Mouse (Mus musculus) c-Kit-positive CD71-positive TER-119-negative erythroid progenitor cells, embryonic 14.5 days (primary cell): Measurements from ENCODE around the gene Arl3.

Experiments used
- DNase-seq: peaks from one replicate; pipeline ENCODE4 v3.0.0-alpha.2; 2013; ENCODE audit warnings: low read depth

The Arl3 gene

DNA sequence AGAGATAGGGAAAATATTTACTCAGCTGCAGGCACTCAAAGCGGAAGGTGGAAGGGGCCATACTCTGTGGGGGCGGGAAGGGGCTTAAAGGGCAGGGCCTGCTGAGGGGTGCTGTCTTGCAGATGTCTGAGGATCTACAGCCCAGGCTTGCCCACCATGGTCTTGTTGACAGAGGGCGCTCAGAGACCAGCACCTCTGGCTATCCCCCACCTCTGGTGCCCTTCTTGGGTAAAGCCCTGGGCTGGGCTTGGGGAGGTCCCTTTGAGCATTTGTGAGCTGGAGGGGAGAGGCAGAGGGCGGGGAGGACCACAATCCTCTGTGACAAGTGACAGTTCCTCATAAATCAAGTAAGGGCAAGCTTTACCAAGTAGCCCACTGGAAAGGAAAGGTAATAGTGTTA is 39.9 kb downstream of the Arl3 start:
- no peak for DNase-seq

DNA sequence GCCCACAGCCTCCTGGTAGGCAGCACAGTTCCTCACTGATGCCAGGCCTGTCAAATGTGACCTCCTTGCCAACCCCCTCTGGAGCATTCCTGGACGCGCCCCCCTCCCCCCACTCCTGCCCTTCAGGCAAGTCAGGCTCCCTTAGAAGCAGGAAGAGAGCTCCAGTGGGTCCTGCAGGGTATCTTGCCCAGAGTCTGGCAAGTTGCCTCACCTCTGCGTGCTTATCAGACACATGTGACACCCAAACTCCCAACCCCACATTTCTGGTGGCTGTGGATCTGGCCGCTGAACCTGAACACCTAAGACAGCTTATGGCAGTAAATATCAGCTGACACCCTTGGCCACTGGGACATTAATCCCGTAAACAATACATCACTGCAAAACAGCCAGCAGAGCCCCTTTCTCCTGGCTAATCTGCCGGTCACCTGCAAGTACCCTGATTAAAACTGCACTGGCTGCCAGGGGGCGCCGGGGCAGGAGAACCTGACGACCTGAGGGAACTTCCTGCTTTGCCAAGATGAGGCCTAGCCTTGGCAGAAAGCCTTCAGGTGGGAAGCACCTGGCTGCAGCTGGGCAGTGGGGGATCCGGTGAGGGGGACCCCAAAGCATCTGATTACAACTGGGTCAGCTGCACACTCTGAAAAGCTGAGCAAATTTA is 40.8 kb downstream of the Arl3 start:
- no peak for DNase-seq

DNA sequence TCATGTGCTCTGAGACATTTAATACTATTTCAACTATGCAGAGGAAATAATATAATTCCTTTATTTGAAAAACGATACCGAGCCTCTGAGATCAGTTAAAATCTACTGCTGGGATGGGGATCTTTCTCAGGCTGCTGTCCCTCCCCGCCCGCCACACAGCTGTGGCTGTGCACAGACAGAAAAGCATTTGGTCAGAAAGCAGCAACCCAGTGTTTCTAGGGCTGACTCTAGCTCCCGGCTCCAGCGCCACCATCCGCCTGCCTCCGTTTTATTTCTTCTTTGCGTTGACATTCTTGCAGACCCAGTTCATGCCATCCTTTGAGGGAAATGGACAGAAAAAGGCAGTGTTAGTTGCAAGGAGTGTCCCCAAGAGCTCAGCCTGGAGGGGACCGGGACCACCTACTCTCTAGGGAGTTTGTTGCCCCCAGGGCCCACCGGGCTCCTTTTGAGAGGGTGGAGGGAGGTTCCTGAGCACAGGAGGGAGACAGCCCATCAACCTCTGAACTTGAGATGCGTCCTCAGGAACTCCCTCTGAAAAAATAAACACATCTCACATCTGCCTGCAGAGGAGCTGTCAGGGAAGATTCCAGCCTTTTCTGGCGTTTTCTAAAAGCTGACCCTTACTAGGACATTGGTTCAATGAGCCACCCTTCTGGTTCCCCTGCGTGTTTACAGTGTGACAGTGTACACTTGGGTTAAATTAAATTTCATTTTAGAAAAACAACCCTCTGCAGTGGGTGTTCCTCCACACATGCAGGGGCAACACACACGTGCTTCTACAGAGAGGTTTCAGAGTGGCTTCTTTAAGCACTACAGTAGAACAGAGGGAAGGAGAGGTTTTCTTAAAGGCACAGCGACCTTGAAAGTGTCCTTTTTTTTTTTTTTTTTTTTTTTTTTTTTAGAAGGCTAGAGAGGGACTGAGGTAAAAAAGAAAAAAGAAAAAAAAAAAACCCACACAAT is 41.6 kb downstream of the Arl3 start:
- DNase-seq, result no peak

DNA sequence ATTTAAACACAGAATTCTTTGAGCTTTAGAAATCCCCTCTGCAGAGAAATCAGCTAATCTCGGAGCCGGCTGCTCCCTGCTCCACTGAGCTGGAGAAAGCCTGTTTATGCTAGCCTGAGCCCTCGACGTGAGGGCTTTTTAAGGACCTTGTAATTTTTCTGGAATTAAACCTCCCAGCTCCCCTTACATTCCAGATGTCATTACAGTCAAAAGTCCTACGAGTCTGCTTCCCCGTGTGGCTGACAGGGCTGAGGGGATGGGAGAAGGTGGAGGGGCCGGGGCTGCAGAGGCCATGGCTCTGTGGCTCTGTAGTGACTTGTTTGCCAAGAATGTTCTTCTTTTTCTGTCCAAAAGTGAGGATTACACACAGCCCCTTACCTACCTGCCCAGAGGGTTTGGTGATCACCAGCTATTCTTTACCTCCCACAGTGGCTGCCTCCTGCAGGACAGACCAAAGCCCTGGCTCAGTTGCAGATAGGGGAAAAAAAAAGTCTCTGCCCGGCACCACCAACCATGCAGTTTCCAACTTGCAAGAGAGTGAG is 42.5 kb downstream of the Arl3 start:
- DNase-seq, result no peak

DNA sequence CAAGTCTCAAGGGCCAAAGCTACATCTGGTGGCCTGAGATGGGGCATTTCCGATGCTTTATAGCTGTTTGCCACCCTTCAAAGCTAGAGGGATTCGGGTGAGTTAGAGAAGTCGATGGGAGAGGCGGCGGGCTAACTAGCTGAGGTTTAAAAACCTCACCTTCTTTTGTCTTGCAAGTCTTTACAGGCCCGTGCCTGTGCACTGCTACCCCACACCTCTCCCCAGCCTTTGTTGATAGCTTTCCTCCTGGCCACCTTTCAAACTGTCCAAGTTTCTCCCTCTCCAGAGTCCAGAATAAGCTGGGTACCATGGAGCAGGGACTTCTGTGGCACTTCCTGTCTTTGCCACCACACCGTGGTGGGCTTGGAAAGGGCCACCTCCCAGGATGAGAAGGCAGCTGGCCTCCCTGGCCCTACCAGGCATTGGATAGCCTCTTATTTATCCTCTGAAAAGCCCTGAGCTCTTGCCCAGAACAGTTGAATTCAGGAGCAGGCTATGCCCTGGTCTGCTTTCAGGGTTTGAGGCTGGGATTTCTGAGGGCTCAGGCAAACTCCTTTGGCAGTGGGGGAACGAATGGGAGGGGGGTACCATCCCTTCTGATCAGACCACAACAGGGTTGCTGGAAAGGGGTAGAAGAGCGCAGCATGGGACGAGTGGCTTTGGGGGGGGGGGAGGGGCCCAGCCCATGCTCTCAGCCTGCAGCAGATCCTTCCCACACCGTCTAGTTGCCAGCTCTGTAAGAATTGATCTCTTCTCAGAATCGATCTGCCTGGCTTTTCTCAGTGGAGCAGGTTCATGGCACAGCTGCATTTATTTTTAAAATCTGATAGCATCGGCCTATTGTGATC is 43.2 kb downstream of the Arl3 start:
- no peak for DNase-seq

DNA sequence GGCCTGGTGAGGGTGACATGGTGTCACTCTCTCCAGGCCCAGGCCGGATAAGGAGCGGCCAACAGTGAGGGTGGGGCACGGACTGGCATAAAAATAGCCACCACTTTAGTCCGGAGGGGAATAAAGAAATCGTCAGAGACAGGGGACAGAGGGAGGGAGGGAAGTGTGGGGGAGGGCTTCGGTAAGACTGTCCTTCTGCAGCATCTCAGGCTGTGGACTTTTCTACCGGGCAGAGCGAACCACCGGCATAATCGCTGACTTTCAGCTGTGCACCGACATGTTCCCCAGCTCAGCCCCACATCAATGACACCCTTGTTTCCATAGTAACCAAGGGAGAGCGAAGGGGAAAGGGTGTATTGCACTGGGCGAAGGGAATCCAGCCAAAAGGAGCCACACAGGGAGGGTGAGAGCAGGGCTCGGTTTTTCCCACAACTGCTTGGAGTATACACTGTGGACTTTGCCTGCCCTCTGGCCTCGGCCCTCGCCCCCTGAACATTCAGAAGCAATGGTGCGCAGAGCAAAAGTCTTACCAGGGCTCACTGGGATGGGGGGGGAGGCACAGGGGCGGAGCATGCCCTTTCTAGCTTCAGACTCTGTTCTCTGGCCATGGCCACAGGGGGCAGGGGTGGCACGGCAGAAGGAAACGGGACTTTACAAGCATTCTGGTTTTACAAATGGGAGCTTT is 44.3 kb downstream of the Arl3 start:
- DNase-seq, result no peak

DNA sequence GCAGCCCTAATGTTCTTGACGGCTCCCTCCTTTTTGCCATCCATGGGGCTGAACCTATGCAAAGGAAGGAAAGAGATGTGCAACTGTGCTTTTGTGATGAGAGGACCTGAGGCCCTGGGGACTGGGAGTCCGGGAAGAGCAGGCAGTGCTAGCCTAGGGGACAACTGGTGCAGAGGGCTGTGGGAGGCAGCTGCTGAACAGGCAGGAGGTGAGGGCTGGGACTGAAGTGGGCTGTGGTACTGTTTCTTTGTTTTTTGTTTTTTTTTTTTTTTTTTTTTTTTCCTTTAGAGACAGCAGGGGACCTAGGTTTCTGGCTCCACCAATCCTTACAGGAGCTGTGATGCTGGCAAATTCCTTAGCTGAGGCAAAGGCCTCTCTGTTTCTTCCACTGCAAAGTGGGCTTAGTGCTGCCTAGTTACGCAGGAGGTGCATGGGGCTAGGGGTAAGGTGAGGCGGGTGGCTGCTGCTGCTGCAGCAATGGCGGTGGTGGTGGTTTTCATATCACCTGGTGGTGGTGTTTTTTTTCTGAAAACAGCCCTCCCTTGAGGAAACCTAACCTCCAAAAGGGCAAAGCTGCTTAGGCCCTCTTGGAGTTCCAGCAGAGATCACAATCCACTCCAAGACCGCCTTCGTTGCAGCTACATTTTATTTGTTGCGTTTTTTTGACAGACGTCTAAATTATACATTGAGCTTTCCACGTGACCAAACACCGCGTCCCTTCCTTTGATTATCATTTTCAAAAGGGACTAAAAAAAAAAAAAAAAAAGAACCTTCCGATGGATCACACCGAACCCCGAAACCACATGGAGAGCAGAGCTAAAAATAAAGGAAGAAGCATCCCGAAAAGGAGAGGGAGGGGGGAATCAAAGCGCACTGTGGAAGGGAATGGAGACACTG is 45.1 kb downstream of the Arl3 start:
- DNase-seq, result no peak

DNA sequence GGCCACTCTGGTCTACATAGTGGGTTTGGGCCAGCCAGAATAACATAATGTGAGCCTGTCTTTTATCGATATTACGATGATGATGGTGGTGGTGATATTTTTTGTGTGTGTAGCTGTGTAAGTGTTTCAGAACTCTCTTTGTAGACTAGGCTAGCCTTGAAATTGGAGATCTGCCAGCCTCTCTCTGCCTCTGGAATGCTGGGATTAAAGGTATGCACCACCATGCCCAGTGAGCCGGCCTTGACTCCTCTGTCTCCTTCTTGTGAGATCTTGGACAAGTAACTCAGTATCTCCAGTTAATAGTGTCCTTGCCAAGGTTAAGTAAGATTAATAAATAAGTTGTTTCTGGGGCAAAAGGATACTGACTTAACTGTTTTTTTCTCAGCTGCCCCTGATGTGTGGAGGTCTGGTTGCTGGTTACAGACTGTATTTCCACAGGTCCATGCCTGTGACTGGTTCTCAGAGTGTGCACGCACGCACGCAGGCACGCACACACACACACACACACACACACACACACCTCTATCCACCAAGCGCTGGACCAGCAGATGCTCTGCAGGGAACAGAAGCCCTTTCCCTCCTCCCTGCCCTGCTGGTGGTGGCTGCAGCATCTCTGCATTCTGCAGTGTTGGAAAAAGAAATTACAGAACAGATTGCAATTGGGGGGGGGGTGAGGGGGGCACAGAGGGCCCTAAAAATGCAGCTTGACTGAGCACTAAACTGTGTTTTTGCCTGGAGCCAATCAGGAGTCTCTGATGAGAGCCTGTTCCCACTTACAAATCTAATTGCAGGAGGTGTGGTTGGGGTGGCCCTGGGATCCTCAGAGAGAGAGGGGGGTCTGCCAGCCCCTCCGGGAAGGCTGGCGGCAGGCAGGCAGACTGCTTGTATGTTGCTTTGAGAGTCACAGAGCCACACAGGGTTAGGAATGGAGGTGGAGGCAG is 47.0 kb downstream of the Arl3 start:
- no peak for DNase-seq

DNA sequence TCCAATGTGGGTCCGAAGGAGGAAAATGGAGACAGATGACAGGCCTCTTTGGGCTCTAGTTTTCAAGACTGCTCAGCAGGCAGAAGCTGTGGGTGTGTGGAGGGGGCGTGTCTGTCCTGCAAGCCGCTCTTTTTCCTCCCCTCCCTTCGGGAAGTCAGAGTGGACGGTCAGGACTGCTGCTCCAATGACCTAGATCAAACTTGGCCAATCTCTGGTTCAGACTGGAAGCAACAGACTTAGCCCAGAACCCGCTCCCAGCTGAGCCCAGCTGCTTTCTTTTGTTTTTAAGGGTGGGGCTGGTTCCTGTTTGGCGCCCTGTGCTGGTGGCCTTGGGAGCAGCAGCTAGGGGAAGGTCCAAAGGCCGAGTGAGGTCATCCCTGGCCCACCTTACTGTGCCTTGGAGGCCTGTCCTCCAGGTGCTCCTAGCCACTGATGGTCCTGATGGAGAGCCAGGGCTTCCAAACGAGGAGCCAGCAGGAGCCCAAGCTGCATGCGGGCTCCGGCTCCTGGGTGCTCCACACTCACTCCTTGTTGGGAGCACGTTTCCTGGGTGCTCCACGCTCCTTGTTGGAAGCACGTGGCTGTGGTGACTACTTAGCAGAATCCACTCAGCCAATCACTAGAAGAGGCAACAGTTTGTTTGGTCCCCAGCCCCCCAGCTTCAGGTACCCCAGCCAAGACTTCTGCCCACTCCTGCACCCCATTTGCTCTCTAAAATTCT is 48.2 kb downstream of the Arl3 start:
- no peak for DNase-seq

DNA sequence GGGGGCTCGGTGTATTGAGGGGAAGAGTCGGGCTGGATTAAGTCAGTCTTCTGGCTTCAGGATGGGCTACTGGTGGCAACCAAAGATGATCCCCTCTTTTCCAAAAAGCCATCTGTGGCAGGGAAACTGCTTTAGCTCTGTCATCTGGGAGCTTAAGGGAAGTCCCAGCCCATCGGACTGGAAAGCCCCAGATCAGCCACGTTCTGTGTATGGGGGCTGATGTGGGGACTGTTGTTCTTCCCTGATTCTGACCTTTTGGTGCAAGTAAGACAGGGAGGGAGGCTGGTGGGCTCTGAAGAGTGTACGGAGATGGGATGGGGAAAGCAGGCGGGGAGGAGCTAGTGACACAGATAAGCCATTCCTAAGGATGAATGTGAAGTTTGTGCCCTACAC is 48.9 kb downstream of the Arl3 start:
- DNase-seq, result no peak

DNA sequence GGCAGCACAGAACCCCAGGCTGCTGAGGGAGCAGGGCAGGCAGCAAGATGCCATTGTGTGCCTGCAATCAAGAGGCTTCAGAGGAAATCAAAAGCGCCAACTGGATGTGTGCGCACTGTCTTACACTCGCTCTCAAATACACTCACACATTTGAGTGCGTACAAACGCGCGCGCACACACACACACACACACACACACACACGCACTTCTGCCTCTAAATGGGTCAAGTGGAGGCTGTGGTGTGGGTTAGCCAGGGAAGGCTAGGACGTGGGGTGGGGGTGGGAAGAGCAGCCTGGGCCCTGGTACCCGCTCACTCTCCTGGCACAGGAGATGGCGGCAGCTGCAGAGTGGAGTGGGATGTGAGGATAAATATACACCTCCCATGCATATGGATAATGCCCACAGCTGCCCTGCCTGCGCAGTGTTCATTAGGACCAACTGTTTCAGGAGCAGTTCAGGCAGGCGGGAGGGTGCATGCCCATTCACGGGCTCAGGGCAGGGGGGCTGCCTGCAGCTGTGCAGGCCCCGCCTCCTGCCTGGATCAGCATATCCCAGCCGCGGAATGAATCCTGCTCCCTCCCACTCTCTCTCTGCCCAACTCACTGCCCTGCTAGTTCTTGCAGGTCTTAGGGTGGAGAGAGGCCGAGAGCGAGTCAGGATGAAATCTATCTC is 49.4 kb downstream of the Arl3 start:
- no peak for DNase-seq

DNA sequence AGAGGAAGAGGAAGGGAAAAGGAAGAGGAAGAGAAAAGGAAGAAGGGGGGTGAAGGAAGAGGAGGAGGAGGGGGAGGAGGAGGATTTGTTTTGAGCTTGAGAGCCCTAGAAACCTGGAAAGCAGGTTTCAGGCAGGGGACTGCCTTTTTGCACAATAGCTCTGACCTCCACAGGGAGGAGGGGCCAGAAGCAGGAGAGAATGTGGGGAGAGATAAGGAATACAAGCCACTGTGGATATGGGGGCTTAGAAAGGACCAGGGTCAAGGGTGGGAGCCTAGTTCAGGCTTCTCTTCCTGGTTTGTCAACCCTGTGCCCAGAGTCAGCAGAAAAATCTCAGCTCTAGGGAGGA is 49.9 kb downstream of the Arl3 start:
- no peak for DNase-seq

DNA sequence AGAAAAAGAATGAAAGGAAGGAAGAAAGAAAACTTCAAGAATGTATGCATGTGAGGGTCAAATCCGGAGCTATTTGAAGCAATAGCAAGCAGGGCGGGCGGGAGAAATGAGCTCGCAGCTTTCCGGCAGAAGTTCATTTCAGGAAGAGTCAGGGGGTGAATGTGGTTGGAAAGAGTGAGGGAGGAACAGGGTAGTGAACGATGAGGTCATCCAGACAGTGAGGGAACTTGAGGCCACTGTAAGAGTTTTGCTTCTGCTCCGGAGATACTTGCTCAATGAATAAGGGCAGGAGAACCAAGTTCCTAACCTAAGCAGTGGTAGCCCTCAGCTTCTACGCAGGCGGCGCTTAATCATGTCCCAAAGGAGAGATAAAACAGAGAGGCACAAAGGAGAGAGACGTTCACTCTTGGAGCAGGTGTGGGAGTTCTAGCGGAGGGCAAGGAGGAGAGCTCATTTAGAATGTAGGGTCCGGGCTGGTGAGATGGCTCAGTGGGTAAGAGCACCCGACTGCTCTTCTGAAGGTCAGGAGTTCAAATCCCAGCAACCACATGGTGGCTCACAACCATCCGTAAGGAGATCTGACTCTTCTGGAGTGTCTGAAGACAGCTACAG is 50.5 kb downstream of the Arl3 start:
- DNase-seq, result no peak

DNA sequence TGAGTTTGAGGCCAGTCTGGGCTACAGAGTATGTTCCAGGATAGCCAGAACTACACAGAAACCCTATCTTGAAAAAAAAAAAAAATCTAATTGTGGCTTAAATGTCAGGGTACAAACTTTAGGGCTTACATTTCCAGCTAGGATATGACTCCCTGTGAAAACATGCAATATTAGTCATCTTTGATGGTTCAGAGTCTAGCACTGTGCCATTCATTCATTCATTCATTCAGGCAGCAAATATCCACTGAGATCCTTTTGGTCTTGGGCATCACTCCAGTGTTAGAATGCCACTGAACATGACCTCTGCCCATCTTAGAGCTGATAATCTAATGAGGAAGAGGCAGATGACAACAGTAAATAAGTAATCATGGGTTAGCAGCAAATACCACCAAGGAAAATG is 51.3 kb downstream of the Arl3 start:
- DNase-seq, result no peak

DNA sequence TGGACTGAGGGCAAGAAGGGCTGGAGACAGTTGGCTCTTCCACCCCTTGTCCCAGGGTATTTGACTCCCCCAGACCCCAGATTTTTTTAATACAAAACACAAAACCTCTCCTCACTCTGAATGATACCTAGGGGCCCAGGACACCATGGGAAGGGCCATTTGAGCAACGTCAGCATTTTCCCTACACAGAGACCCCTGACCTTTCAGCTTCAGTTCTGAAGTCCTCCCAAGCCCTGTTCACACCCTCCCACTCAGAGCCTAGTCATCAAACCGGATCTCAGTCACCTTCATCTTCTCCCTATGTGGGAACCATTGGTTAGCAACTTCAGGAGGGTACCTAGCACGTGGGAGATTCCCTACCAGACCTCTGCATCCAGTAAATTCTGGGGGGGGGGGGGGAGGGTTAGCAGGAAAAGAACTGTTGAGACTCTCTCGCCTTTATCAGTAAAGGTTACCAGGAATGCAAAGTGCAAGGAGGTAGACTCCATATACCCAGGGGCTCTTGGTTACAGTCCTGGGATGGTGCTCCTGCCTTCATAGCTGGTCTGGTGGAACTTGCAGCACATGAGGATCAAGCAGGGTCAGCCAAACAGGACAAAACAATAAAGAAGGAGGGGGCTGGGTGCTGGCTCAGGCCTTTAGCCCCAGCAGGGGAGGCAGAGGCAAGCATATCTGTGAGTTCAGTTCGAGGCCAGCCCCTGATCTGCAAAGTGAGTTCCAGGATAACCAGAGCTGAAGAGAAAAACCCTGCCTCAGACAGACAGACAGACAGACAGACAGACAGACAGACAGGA is 54.0 kb downstream of the Arl3 start:
- no peak for DNase-seq

DNA sequence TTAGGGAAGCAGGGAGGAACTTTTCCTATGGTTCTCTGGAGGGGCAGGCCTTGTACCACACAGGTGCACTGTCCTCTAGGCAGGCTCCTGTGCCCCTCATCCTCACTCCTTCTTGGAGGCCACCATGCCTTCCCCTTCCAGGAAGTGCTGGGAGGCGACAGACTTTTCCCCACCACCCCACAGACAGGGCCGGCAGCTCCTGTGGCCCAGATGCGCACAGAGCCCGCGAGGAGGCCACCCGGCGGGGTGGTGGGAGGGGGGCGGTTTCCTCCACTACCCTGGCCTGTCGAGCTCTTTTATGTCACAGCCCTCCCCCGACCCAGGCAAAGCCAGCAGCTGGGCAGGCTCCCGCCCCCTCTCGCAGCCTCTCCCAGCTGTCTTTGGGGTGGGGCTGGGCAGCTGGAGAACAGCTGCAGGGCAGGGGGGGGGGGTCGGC is 54.6 kb downstream of the Arl3 start:
- DNase-seq, result no peak
